Mouse (Mus musculus): ENCODE measurements around the gene Pcbp3.

GRCm38 (mm10) chr10:76726866-76727265 lies 234.8 kb downstream of the Pcbp3 start:
- TF ChIP-seq CTCF (conservative IDR thresholded peaks at IDR 0.05; ENCODE audit: insufficient read depth, insufficient read length, low read depth, low read length) (no peak), POLR2A (IDR thresholded peaks at IDR 0.05; ENCODE audit: low read depth, low read length) (no peak)
